Mouse (Mus musculus) ES-E14 (cell line): ENCODE data around the gene Bdkrb2.

Experiments
- HCFC1 ChIP-seq: IDR thresholded peaks from 2 replicates; pipeline ENCODE4 v1.6.1; 2012; ENCODE audit warnings: low read length, inconsistent platforms, borderline replicate concordance; ENCODE audit not compliant: insufficient read depth
- MAFK ChIP-seq: IDR thresholded peaks from 2 replicates; pipeline ENCODE4 v1.6.1; 2014; ENCODE audit warnings: mild to moderate bottlenecking, low read depth, low read length, inconsistent platforms; ENCODE audit not compliant: insufficient read depth

DNA sequence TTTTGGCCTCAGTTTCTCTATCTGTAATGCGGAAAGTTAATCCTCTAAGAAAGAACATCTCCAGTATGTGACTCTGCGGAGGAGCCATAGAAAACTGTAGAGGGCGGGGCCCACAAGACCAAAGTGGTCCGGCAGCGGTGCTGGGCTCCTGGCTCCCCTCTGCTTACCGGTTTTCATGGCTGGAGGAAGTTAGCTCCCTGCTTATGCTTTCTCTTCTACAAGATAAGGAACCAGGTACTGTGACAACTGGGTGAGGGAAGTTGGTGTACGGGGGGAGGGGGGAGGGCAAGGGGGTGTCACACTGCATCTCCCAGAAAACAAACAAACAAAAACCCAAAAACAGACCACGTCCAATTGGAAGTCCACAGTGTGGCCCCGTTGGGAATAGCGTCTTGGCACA is 35.5 kb downstream of the Bdkrb2 start:
- TF ChIP-seq HCFC1 (no peak), MAFK (no peak)
